Mouse (Mus musculus) bone marrow macrophage, adult 2 months (primary cell): ENCODE results near the gene Dctn5.
A peak's percentile ranks its signal among the peaks of the same experiment; 100 is the strongest.

Experiments used
- CTCF ChIP-seq: IDR thresholded peaks from 2 replicates; pipeline ENCODE4 v1.5.1; 2012; ENCODE audit warnings: low read depth, mild to moderate bottlenecking, low read length, moderate library complexity
- POLR2A ChIP-seq: IDR thresholded peaks from 2 replicates; pipeline ENCODE4 v1.6.1; 2012; ENCODE audit warnings: mild to moderate bottlenecking, low read depth, low read length, borderline replicate concordance

- TF ChIP-seq CTCF (0 out of 2 replicates have a peak, but pooled peaks have one; percentile 10), POLR2A (no peak)
Measured at GRCm38 (mm10) chr7:122094564-122095330, 38.1 kb upstream of the Dctn5 start.
